Mouse (Mus musculus): Measurements from ENCODE around the gene Pkhd1. TPM values are rescaled to one million over a fixed set of nuclear protein-coding genes. Genes with fewer than 3 reads are reported as not detected.

Pkhd1 gene
- polyA plus RNA-seq, 1 experiment: not detected

DNA sequence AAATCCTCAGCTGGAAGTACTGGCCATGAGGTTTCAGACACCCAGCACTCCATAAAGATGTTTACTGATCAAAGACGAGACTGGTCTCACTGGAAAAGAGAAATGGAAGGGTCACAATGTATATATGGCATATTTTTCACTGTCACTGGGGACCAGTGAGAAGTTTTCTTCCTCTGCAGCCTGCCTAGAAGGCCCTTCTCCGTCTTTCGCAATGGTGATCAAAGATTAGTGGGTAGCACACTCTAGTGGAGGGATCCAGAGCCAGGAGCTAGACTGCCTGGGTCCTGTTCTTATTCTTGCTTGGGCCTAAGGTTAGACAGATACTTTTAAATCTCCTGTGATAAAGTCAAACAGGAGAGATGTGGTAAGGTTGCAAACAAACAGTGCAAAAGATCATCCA, 311.7 kb downstream of the Pkhd1 start:
- peaks cover 7% of the 10 kb centered on the region for H3K9me3 ChIP-seq
- no peaks in the 10 kb centered on the region for H3K4me1 ChIP-seq
- H3K4me3 ChIP-seq (replicated peaks): no peak overlapping the region
- H3K27me3 ChIP-seq (replicated peaks): no peaks in the 10 kb centered on the region
- no peak for TF ChIP-seq FLI1 (IDR thresholded peaks at IDR 0.05; ENCODE audit: low read length)
- no peak for TF ChIP-seq GATA1 (IDR thresholded peaks at IDR 0.05; ENCODE audit: borderline replicate concordance, low read length)
- no peaks in the 10 kb centered on the region for H3K36me3 ChIP-seq (replicated peaks; ENCODE audit: low read length)

DNA sequence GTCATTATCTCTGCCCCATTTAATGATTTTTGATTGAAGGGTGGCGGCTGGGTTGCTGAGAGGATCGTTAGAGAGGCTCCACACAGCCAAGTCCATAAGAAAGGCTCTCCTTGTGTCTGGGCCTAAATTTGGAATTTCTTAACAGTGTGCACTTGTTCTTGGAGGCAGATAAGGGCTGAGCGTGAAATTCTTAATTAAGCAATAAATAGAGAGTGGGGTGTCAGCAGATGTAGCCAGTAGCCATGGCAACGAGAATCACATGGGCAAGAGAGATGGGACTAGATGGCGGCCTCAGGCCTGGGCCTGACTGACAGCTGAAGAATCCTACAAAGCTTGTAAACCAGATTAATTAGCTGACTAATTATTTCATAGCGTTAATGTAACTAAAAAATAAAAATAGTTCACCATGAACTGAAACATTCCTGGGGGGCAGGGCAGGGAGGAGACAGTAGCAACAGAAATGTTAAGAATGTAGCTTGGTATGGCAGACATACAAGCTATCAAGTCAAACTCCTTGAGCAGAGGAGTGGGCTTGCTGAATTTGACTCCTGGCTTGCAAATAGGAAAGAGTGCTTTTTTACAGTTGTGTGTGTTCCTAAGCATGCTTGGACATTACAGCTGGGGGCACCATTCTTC, 314.8 kb downstream of the Pkhd1 start:
- H3K4me3 ChIP-seq (replicated peaks): no peak overlapping the region
- H3K27me3 ChIP-seq (replicated peaks): no peaks in the 10 kb centered on the region
- TF ChIP-seq GATA1 (IDR thresholded peaks at IDR 0.05; ENCODE audit: borderline replicate concordance, low read length) (no peak), FLI1 (IDR thresholded peaks at IDR 0.05; ENCODE audit: low read length) (no peak)
- H3K4me1 ChIP-seq: no peaks in the 10 kb centered on the region
- no peaks in the 10 kb centered on the region for H3K36me3 ChIP-seq (replicated peaks; ENCODE audit: low read length)
- peaks cover 7% of the 10 kb centered on the region for H3K9me3 ChIP-seq

GRCm38 (mm10) chr1:20302187-20302942, 315.5 kb downstream of the Pkhd1 start:
- H3K4me1 ChIP-seq: no peaks in the 10 kb centered on the region
- no peaks in the 10 kb centered on the region for H3K27me3 ChIP-seq (replicated peaks)
- no peak overlapping the region for H3K4me3 ChIP-seq (replicated peaks)
- H3K36me3 ChIP-seq (replicated peaks; ENCODE audit: low read length): no peaks in the 10 kb centered on the region
- peaks cover 7% of the 10 kb centered on the region for H3K9me3 ChIP-seq
- TF ChIP-seq GATA1 (IDR thresholded peaks at IDR 0.05; ENCODE audit: borderline replicate concordance, low read length): no peak
- TF ChIP-seq FLI1 (IDR thresholded peaks at IDR 0.05; ENCODE audit: low read length): no peak

GRCm38 (mm10) chr1:20301631-20302030, 316.2 kb downstream of the Pkhd1 start:
- H3K36me3 ChIP-seq (replicated peaks; ENCODE audit: low read length): no peaks in the 10 kb centered on the region
- no peaks in the 10 kb centered on the region for H3K4me1 ChIP-seq
- H3K9me3 ChIP-seq: peaks cover 7% of the 10 kb centered on the region
- no peaks in the 10 kb centered on the region for H3K27me3 ChIP-seq (replicated peaks)
- H3K4me3 ChIP-seq (replicated peaks): no peak overlapping the region
- no peak for TF ChIP-seq FLI1 (IDR thresholded peaks at IDR 0.05; ENCODE audit: low read length)
- no peak for TF ChIP-seq GATA1 (IDR thresholded peaks at IDR 0.05; ENCODE audit: borderline replicate concordance, low read length)

DNA sequence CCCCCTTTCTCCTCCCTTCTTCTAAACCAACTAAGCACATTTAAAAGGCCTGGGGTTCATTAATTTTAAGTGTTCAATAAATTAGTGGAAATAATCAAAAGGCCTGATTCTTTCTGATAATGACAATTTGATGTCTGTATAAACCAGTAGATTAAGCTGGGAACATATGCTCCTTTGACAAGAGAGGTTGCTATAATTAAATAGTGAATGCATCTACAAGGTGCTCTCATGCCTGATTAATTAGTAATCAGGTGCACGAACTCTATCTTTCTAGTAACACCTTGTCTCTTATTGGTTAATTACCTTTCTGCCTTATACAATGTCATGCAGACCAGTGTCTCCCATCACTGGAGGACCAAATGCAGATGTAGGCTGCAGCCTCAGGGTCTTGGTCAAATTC, 329.2 kb downstream of the Pkhd1 start:
- TF ChIP-seq GATA1 (IDR thresholded peaks at IDR 0.05; ENCODE audit: borderline replicate concordance, low read length) (no peak), FLI1 (IDR thresholded peaks at IDR 0.05; ENCODE audit: low read length) (no peak)

GRCm38 (mm10) chr1:20260403-20260802, 357.5 kb downstream of the Pkhd1 start:
- no peaks in the 10 kb centered on the region for H3K36me3 ChIP-seq (replicated peaks; ENCODE audit: low read length)
- H3K9me3 ChIP-seq: 0 out of 2 replicates have a peak, but pooled peaks cover 4% of the 10 kb centered on the region
- TF ChIP-seq FLI1 (IDR thresholded peaks at IDR 0.05; ENCODE audit: low read length) (no peak), GATA1 (IDR thresholded peaks at IDR 0.05; ENCODE audit: borderline replicate concordance, low read length) (no peak)
- no peaks in the 10 kb centered on the region for H3K27me3 ChIP-seq (replicated peaks)
- no peak overlapping the region for H3K4me3 ChIP-seq (replicated peaks)
- H3K4me1 ChIP-seq: no peaks in the 10 kb centered on the region

More for the DNA sequence above, 329.2 kb downstream of the Pkhd1 start:
- no peaks in the 10 kb centered on the region for H3K27me3 ChIP-seq (replicated peaks)
- H3K4me1 ChIP-seq: no peaks in the 10 kb centered on the region
- no peak overlapping the region for H3K4me3 ChIP-seq (replicated peaks)
- no peaks in the 10 kb centered on the region for H3K9me3 ChIP-seq
- H3K36me3 ChIP-seq (replicated peaks; ENCODE audit: low read length): no peaks in the 10 kb centered on the region

GRCm38 (mm10) chr1:20248169-20248568, 369.7 kb downstream of the Pkhd1 start:
- Histone ChIP-seq H3K27me3 (replicated peaks) (no peaks in the 10 kb centered on the region), H3K4me1 (no peaks in the 10 kb centered on the region), H3K9me3 (no peaks in the 10 kb centered on the region), H3K4me3 (replicated peaks) (no peak overlapping the region), H3K36me3 (replicated peaks; ENCODE audit: low read length) (no peaks in the 10 kb centered on the region)
- TF ChIP-seq GATA1 (IDR thresholded peaks at IDR 0.05; ENCODE audit: borderline replicate concordance, low read length) (no peak), FLI1 (IDR thresholded peaks at IDR 0.05; ENCODE audit: low read length) (no peak)

GRCm38 (mm10) chr1:20216681-20217080, 401.2 kb downstream of the Pkhd1 start:
- Histone ChIP-seq H3K27me3 (replicated peaks) (no peaks in the 10 kb centered on the region), H3K9me3 (no peaks in the 10 kb centered on the region), H3K36me3 (replicated peaks; ENCODE audit: low read length) (no peaks in the 10 kb centered on the region), H3K4me3 (replicated peaks) (no peak overlapping the region), H3K4me1 (no peaks in the 10 kb centered on the region)
- TF ChIP-seq FLI1 (IDR thresholded peaks at IDR 0.05; ENCODE audit: low read length): no peak
- TF ChIP-seq GATA1 (IDR thresholded peaks at IDR 0.05; ENCODE audit: borderline replicate concordance, low read length): no peak

DNA sequence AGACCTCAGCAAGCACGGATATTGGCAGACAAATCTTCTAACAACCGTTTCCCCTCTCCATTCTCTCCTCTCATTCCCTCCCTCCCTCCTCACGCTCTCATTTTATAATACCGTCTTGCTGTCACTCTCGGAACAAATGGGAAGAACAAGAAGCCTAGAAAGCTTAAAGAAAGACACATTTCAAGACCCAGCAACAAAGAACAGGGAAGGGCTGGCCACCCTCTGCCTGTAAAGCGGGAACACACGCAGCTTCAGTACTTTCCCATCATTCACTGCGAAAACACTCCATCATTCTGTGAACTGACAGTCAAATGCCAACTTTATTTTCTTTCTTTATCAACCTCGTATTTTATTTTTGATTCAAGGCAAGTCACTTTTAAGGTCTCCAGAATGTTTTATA, 427.4 kb downstream of the Pkhd1 start:
- H3K4me3 ChIP-seq (replicated peaks): no peak overlapping the region
- H3K27me3 ChIP-seq (replicated peaks): no peaks in the 10 kb centered on the region
- no peaks in the 10 kb centered on the region for H3K9me3 ChIP-seq
- no peak for TF ChIP-seq GATA1 (IDR thresholded peaks at IDR 0.05; ENCODE audit: borderline replicate concordance, low read length)
- TF ChIP-seq FLI1 (IDR thresholded peaks at IDR 0.05; ENCODE audit: low read length): no peak
- no peaks in the 10 kb centered on the region for H3K36me3 ChIP-seq (replicated peaks; ENCODE audit: low read length)
- H3K4me1 ChIP-seq: no peaks in the 10 kb centered on the region

GRCm38 (mm10) chr1:20180157-20180556, 437.7 kb downstream of the Pkhd1 start:
- no peak for TF ChIP-seq GATA1 (IDR thresholded peaks at IDR 0.05; ENCODE audit: borderline replicate concordance, low read length)
- TF ChIP-seq FLI1 (IDR thresholded peaks at IDR 0.05; ENCODE audit: low read length): no peak
- Histone ChIP-seq H3K9me3 (no peaks in the 10 kb centered on the region), H3K36me3 (replicated peaks; ENCODE audit: low read length) (no peaks in the 10 kb centered on the region), H3K27me3 (replicated peaks) (no peaks in the 10 kb centered on the region), H3K4me3 (replicated peaks) (no peak overlapping the region), H3K4me1 (no peaks in the 10 kb centered on the region)

Data from megakaryocyte, embryonic 14.5 days (primary cell).